ENCODE assay signal across 17 mouse cellular contexts in genomic region chr5:102494827-102495226, GRCm38 (mm10).
"Had no signal": no experiment of that assay in that cellular context is flagged by ENCODE, and none has a peak within 500 bp of the region (broad histone marks: within the 10 kb centered on the region; RNA-seq: fewer than 3 reads in every experiment).

No protein-coding gene starts in this region.

- H3K4me3 ChIP-seq: left cerebral cortex, adult 2 months; limb, embryonic 10.5 days; liver, embryonic 15.5 days; megakaryocyte, embryonic 14.5 days; myocyte; neural tube, embryonic 15.5 days had no signal

- DNase-seq: kidney, adult 9 months; kidney, postnatal 36 days; lung, adult 2 months; lung, postnatal 36 days; right cerebral cortex, adult 18-20 months; thymus, postnatal 4 days had no signal

- H3K4me1 ChIP-seq: neural tube, embryonic 15.5 days had no signal

- H3K9ac ChIP-seq: liver, embryonic 15.5 days; neural tube, embryonic 15.5 days had no signal

- H3K27ac ChIP-seq: kidney, postnatal 0 days; left cerebral cortex, adult 2 months; limb, embryonic 10.5 days; liver, embryonic 15.5 days; neural tube, embryonic 15.5 days; stomach, postnatal 0 days had no signal

- H3K27me3 ChIP-seq: liver, embryonic 15.5 days; megakaryocyte, embryonic 14.5 days; neural tube, embryonic 15.5 days had no signal

- ATAC-seq: intestine, postnatal 0 days; lung, postnatal 0 days had no signal

- H3K9me3 ChIP-seq: limb, embryonic 10.5 days; liver, embryonic 15.5 days; megakaryocyte, embryonic 14.5 days; neural tube, embryonic 15.5 days had no signal

- H3K36me3 ChIP-seq: limb, embryonic 10.5 days; liver, embryonic 15.5 days; neural tube, embryonic 15.5 days had no signal

- H3K4me2 ChIP-seq: liver, embryonic 11.5 days; liver, embryonic 15.5 days; neural tube, embryonic 15.5 days had no signal
